Mouse (Mus musculus) left cerebral cortex, adult 11 months (tissue): ENCODE measurements around the gene Cactin.

Experiments used
- DNase-seq: peaks from one replicate; pipeline ENCODE4 v3.0.0; 2022; ENCODE audit warnings: low spot score

Cactin gene

GRCm38 (mm10) chr10:81297845-81298244 lies 23.1 kb upstream of the Cactin start:
- no peak for DNase-seq

- DNase-seq = no peak
Measured at GRCm38 (mm10) chr10:81298369-81299100, 22.4 kb upstream of the Cactin start.

GRCm38 (mm10) chr10:81299585-81300351 lies 21.1 kb upstream of the Cactin start:
- no peak for DNase-seq

- DNase-seq = no peak
Measured at GRCm38 (mm10) chr10:81300352-81300907, 20.5 kb upstream of the Cactin start.

GRCm38 (mm10) chr10:81301321-81301720 lies 19.6 kb upstream of the Cactin start:
- DNase-seq = no peak

- DNase-seq = no peak
Measured at GRCm38 (mm10) chr10:81302288-81302687, 18.6 kb upstream of the Cactin start.

- no peak for DNase-seq
Measured at GRCm38 (mm10) chr10:81302781-81303218, 18.1 kb upstream of the Cactin start.

- no peak for DNase-seq
Measured at GRCm38 (mm10) chr10:81303258-81303657, 17.6 kb upstream of the Cactin start.

- DNase-seq = no peak
Measured at GRCm38 (mm10) chr10:81303761-81304160, 17.1 kb upstream of the Cactin start.

GRCm38 (mm10) chr10:81304597-81305238 lies 16.2 kb upstream of the Cactin start:
- DNase-seq = no peak

- DNase-seq = no peak
Measured at GRCm38 (mm10) chr10:81305663-81306062, 15.2 kb upstream of the Cactin start.

GRCm38 (mm10) chr10:81306173-81306668 lies 14.7 kb upstream of the Cactin start:
- no peak for DNase-seq

- no peak for DNase-seq
Measured at GRCm38 (mm10) chr10:81306837-81307682, 13.8 kb upstream of the Cactin start.

GRCm38 (mm10) chr10:81309571-81309970 lies 11.3 kb upstream of the Cactin start:
- DNase-seq = no peak

GRCm38 (mm10) chr10:81313581-81313980 lies 7.3 kb upstream of the Cactin start:
- no peak for DNase-seq

GRCm38 (mm10) chr10:81314201-81314600 lies 6.7 kb upstream of the Cactin start:
- DNase-seq = no peak

- DNase-seq = no peak
Measured at GRCm38 (mm10) chr10:81315587-81315986, 5.3 kb upstream of the Cactin start.

- DNase-seq = no peak
Measured at GRCm38 (mm10) chr10:81316338-81317060, 4.4 kb upstream of the Cactin start.

GRCm38 (mm10) chr10:81317273-81317672 lies 3.6 kb upstream of the Cactin start:
- DNase-seq = no peak

- no peak for DNase-seq
Measured at GRCm38 (mm10) chr10:81318589-81319329, 2.1 kb upstream of the Cactin start.
